31 mouse cellular contexts compared by ENCODE assay signal in genomic region chr11:119050361-119050760, GRCm38 (mm10). TPM values are rescaled to one million over a fixed set of nuclear protein-coding genes. Genes with fewer than 3 reads are reported as not detected.
DNase-seq lines count a peak whose midpoint lies in the region; ATAC-seq and TF ChIP-seq lines count a peak whose summit lies in the region.
"Had no signal": no experiment of that assay in that cellular context is flagged by ENCODE, and none has a peak within 500 bp of the region (broad histone marks: within the 10 kb centered on the region; RNA-seq: fewer than 3 reads in every experiment).

No protein-coding gene starts in this region.

- TF ChIP-seq CTCF in thymus, adult 2 months (IDR thresholded peaks at IDR 0.05; ENCODE audit: borderline replicate concordance, control insufficient read depth, extremely low read depth, insufficient read depth, low read length, poor library complexity), result no peak
- no peak for TF ChIP-seq CTCF in small intestine, adult 2 months (IDR thresholded peaks at IDR 0.05; ENCODE audit: extremely low read depth, insufficient read length, insufficient replicate concordance, low read depth, low read length)

- WGBS in thymus, adult 2 months, result 6% methylated on average over 2 of the region's 2 CpGs
- WGBS in small intestine, adult 2 months, result 0% methylated on average over 2 of the region's 2 CpGs

- H3K4me1 ChIP-seq in thymus, adult 2 months (replicated peaks; ENCODE audit: control insufficient read depth, insufficient read depth, low read length), result peaks cover 53% of the 10 kb centered on the region
- H3K4me1 ChIP-seq in small intestine, adult 2 months (ENCODE audit: control insufficient read depth, insufficient read depth, insufficient read length, low read length), result peaks cover 48% of the 10 kb centered on the region

- H3K36me3 ChIP-seq in thymus, adult 2 months (ENCODE audit: control insufficient read depth, insufficient read depth, low read length), result no peaks in the 10 kb centered on the region
- no peaks in the 10 kb centered on the region for H3K36me3 ChIP-seq in small intestine, adult 2 months (ENCODE audit: control insufficient read depth, insufficient read depth, low read length)
- H3K36me3 ChIP-seq: embryonic facial prominence, embryonic 10.5 days; embryonic facial prominence, embryonic 15.5 days; forebrain, embryonic 12.5 days; G1E; hindbrain, embryonic 13.5 days; limb, embryonic 12.5 days; liver, embryonic 15.5 days; midbrain, embryonic 10.5 days; midbrain, embryonic 15.5 days had no signal

- ATAC-seq in inflammation-experienced regulatory T-cells, adult 6 months, result peak; percentile 25
- ATAC-seq: forebrain, postnatal 0 days; midbrain, embryonic 15.5 days; Patski had no signal

- peak; percentile 27 for DNase-seq in thymus, adult 2 months
- no peak for DNase-seq in thymus, postnatal 0 days (ENCODE audit: low spot score)
- peak; percentile 71 for DNase-seq in CD4-positive, CD25-positive, alpha-beta regulatory T cell, adult 2 months (ENCODE audit: low read depth, low spot score)
- DNase-seq in cerebellum, postnatal 4 days (ENCODE audit: low spot score in 2 of 2), result no peak
- DNase-seq in gastrocnemius, adult 8-10 months (ENCODE audit: low spot score in 2 of 2), result no peak
- DNase-seq in adrenal gland, postnatal 14 days, result no peak
- DNase-seq: cerebellum, adult 18-20 months; cerebellum, postnatal 14 days; forebrain, postnatal 0 days; gastrocnemius, postnatal 10 days; heart, adult 11 months; heart, postnatal 4 days; kidney, adult 9 months; kidney, postnatal 10 days; lung, embryonic 14.5 days; lung, postnatal 14 days; right cerebral cortex, adult 18-20 months; right cerebral cortex, postnatal 4 days had no signal

- no peak for TF ChIP-seq POLR2A in thymus, adult 2 months (IDR thresholded peaks at IDR 0.05; ENCODE audit: control insufficient read depth, extremely low read depth, insufficient read depth, low read length, poor library complexity)
- no peak for TF ChIP-seq POLR2A in small intestine, adult 2 months (IDR thresholded peaks at IDR 0.05; ENCODE audit: low read depth, low read length)

- H3K27ac ChIP-seq in thymus, adult 2 months (ENCODE audit: control insufficient read depth, insufficient read depth, low read length), result no peak overlapping the region
- peak overlapping the region; percentile 71 for H3K27ac ChIP-seq in small intestine, adult 2 months (ENCODE audit: insufficient read depth, low read depth, low read length)
- H3K27ac ChIP-seq: embryonic facial prominence, embryonic 10.5 days; embryonic facial prominence, embryonic 15.5 days; forebrain, embryonic 12.5 days; hindbrain, embryonic 13.5 days; left cerebral cortex, adult 2 months; limb, embryonic 12.5 days; liver, embryonic 15.5 days; midbrain, embryonic 10.5 days; midbrain, embryonic 15.5 days had no signal

- peaks cover 49% of the 10 kb centered on the region for H3K27me3 ChIP-seq in thymus, adult 2 months (ENCODE audit: control insufficient read depth, insufficient read depth, low read length)
- H3K27me3 ChIP-seq in small intestine, adult 2 months (ENCODE audit: control insufficient read depth, insufficient read depth, low read length), result peaks cover 59% of the 10 kb centered on the region

- H3K4me3 ChIP-seq in thymus, adult 2 months (ENCODE audit: control insufficient read depth, insufficient read depth, low read length), result no peak overlapping the region
- H3K4me3 ChIP-seq in small intestine, adult 2 months (ENCODE audit: low read depth, low read length), result no peak overlapping the region
- H3K4me3 ChIP-seq: embryonic facial prominence, embryonic 10.5 days; embryonic facial prominence, embryonic 15.5 days; forebrain, embryonic 12.5 days; hindbrain, embryonic 13.5 days; left cerebral cortex, adult 2 months; limb, embryonic 12.5 days; liver, embryonic 15.5 days; midbrain, embryonic 10.5 days; midbrain, embryonic 15.5 days had no signal

RNA-seq across cellular contexts. Expression of gene Cbx8, which starts 9.6 kb away (rescaled TPM):
- polyA plus RNA-seq in thymus, adult 2 months (2012; rRNA removed), result 8.1 and 8.2 TPM in 2 replicates
- polyA plus RNA-seq in thymus, postnatal 0 days (2015; fragmentation: Nextera tagmentation; extraction: Ambion mirVana), result 10.7 and 12.3 TPM in 2 replicates
- 1 to 10 TPM; 6.5 to 7.6 (median 7.5) TPM for polyA plus RNA-seq in inflammation-experienced regulatory T-cells, adult 6 months (2017; shearing (Covaris generic))
- 4.4 and 4.7 TPM in 2 replicates for polyA plus RNA-seq in small intestine, adult 2 months (2012; rRNA removed)
- 1 to 10 TPM; 1.1 to 3.3 (median 2.5) TPM for total RNA-seq in gastrocnemius, adult 8-10 months (2022)
- 13.1 and 16.7 TPM in 2 replicates for total RNA-seq in adrenal gland, postnatal 14 days (2021)
- total RNA-seq: G1E had no signal
- polyA plus RNA-seq: G1E had no signal

RNA-seq across cellular contexts. Expression of gene Cbx2, which starts 27.6 kb away (rescaled TPM):
- polyA plus RNA-seq in thymus, adult 2 months (2012; rRNA removed), result 20.6 and 22.5 TPM in 2 replicates
- polyA plus RNA-seq in thymus, postnatal 0 days (2015; fragmentation: Nextera tagmentation; extraction: Ambion mirVana), result 19.5 and 22.3 TPM in 2 replicates
- polyA plus RNA-seq in inflammation-experienced regulatory T-cells, adult 6 months (2017; shearing (Covaris generic)), result 1 to 10 TPM in 2 of 3 experiments, under 1 TPM in 1; 0.83 to 1.6 (median 1.0) TPM
- polyA plus RNA-seq in small intestine, adult 2 months (2012; rRNA removed), result 1.6 and 3.1 TPM in 2 replicates
- 1 to 10 TPM in 1 of 4 experiments, under 1 TPM in 3; 0.29 to 1.1 (median 0.68) TPM for total RNA-seq in gastrocnemius, adult 8-10 months (2022)
- total RNA-seq in adrenal gland, postnatal 14 days (2021), result 7.4 and 7.7 TPM in 2 replicates
- polyA plus RNA-seq: G1E had no signal

RNA-seq across cellular contexts. Expression of gene Cbx4, which starts 35.7 kb away (rescaled TPM):
- polyA plus RNA-seq in thymus, adult 2 months (2012; rRNA removed), result 54.7 and 56.8 TPM in 2 replicates
- polyA plus RNA-seq in thymus, postnatal 0 days (2015; fragmentation: Nextera tagmentation; extraction: Ambion mirVana), result 25.1 and 26.8 TPM in 2 replicates
- 1 to 10 TPM; 2.0 to 3.6 (median 2.3) TPM for polyA plus RNA-seq in inflammation-experienced regulatory T-cells, adult 6 months (2017; shearing (Covaris generic))
- polyA plus RNA-seq in small intestine, adult 2 months (2012; rRNA removed), result 4.2 and 7.6 TPM in 2 replicates
- 1 to 10 TPM; 2.1 to 3.0 (median 2.2) TPM for total RNA-seq in gastrocnemius, adult 8-10 months (2022)
- 105 and 156 TPM in 2 replicates for total RNA-seq in adrenal gland, postnatal 14 days (2021)
- total RNA-seq: G1E had no signal

Comparison
In these comparisons a context has a peak if more than half of its experiments do, and no peak if none do; other contexts are left out.
1. DNase-seq: peak in thymus, adult 2 months (single experiment) and CD4-positive, CD25-positive, alpha-beta regulatory T cell, adult 2 months (single experiment); none in thymus, postnatal 0 days (single experiment), cerebellum, postnatal 4 days (0 of 2), gastrocnemius, adult 8-10 months (0 of 2) and adrenal gland, postnatal 14 days (single experiment).